In genomic region chr10:128820217-128820616, GRCm38 (mm10) we compare ENCODE assay signal across 15 mouse cellular contexts. TPM values are rescaled to one million over a fixed set of nuclear protein-coding genes. Genes with fewer than 3 reads are reported as not detected.
A peak's percentile ranks its signal among the peaks of the same experiment; 100 is the strongest.
DNase-seq lines count a peak whose midpoint lies in the region; ATAC-seq and TF ChIP-seq lines count a peak whose summit lies in the region.
"Had no signal": no experiment of that assay in that cellular context is flagged by ENCODE, and none has a peak within 500 bp of the region (broad histone marks: within the 10 kb centered on the region; RNA-seq: fewer than 3 reads in every experiment).

No protein-coding gene starts in this region.

- peaks cover 35% of the 10 kb centered on the region for H3K79me2 ChIP-seq in myocyte (ENCODE audit: control insufficient read depth, insufficient read depth)

- no peak for TF ChIP-seq CTCF in lung, postnatal 0 days (IDR thresholded peaks at IDR 0.05)

- H3K4me3 ChIP-seq in heart, embryonic 13.5 days = peak overlapping the region; percentile 81; the same call in 1 of the 2 replicates
- no peak overlapping the region; the same call in 1 of the 2 replicates for H3K4me3 ChIP-seq in lung, embryonic 15.5 days
- H3K4me3 ChIP-seq in lung, postnatal 0 days (ENCODE audit: low read depth, low read length) = no peak overlapping the region
- 0 out of 2 replicates have a peak overlapping the region, but pooled peaks have one; percentile 92 for H3K4me3 ChIP-seq in embryonic facial prominence, embryonic 10.5 days
- H3K4me3 ChIP-seq in myocyte = peak overlapping the region; percentile 76

- H3ac ChIP-seq in myocyte (ENCODE audit: control insufficient read depth, insufficient read length) = no peak overlapping the region

- no peak overlapping the region for H3K9ac ChIP-seq in heart, embryonic 13.5 days
- H3K9ac ChIP-seq in lung, embryonic 15.5 days = no peak overlapping the region
- H3K9ac ChIP-seq in lung, postnatal 0 days (replicated peaks; ENCODE audit: low read depth) = no peak overlapping the region

- no peak for TF ChIP-seq POLR2A in myocyte (IDR thresholded peaks at IDR 0.05; ENCODE audit: insufficient read length, low read depth)

- H3K9me3 ChIP-seq in heart, embryonic 13.5 days = no peaks in the 10 kb centered on the region
- H3K9me3 ChIP-seq in lung, embryonic 15.5 days = no peaks in the 10 kb centered on the region
- no peaks in the 10 kb centered on the region for H3K9me3 ChIP-seq in lung, postnatal 0 days (ENCODE audit: low read length)
- no peaks in the 10 kb centered on the region for H3K9me3 ChIP-seq in embryonic facial prominence, embryonic 10.5 days
- H3K9me3 ChIP-seq: forebrain, embryonic 15.5 days had no signal

- no peak for DNase-seq in heart, postnatal 4 days
- no peak for DNase-seq in lung, postnatal 0 days (ENCODE audit: low spot score)
- DNase-seq in embryonic facial prominence, embryonic 10.5 days (ENCODE audit: low spot score) = no peak
- DNase-seq in spleen, postnatal 10 days (ENCODE audit: low spot score in 2 of 2) = no peak
- DNase-seq: adrenal gland, postnatal 10 days; cerebellum, adult 18-20 months; gastrocnemius, postnatal 10 days; right cerebral cortex, postnatal 14 days; thymus, postnatal 36 days had no signal

- peaks cover 29% of the 10 kb centered on the region for H3K4me1 ChIP-seq in heart, embryonic 13.5 days
- peaks cover 16% of the 10 kb centered on the region for H3K4me1 ChIP-seq in lung, embryonic 15.5 days
- H3K4me1 ChIP-seq in lung, postnatal 0 days (ENCODE audit: insufficient read depth, low read depth, low read length) = peaks cover 6% of the 10 kb centered on the region; the same call in 1 of the 2 replicates
- peaks cover 18% of the 10 kb centered on the region for H3K4me1 ChIP-seq in embryonic facial prominence, embryonic 10.5 days

- H3K27ac ChIP-seq in heart, embryonic 13.5 days (replicated peaks) = no peak overlapping the region
- no peak overlapping the region for H3K27ac ChIP-seq in lung, embryonic 15.5 days
- no peak overlapping the region for H3K27ac ChIP-seq in lung, postnatal 0 days (ENCODE audit: low read length)
- no peak overlapping the region for H3K27ac ChIP-seq in embryonic facial prominence, embryonic 10.5 days (replicated peaks)
- H3K27ac ChIP-seq: forebrain, embryonic 15.5 days had no signal

- peaks cover 52% of the 10 kb centered on the region for H3K36me3 ChIP-seq in heart, embryonic 13.5 days
- peaks cover 46% of the 10 kb centered on the region for H3K36me3 ChIP-seq in lung, embryonic 15.5 days
- peaks cover 16% of the 10 kb centered on the region; the same call in 1 of the 2 replicates for H3K36me3 ChIP-seq in lung, postnatal 0 days (ENCODE audit: insufficient read depth, low read length)
- peaks cover 62% of the 10 kb centered on the region for H3K36me3 ChIP-seq in embryonic facial prominence, embryonic 10.5 days (replicated peaks)
- H3K36me3 ChIP-seq in myocyte (ENCODE audit: control insufficient read depth, insufficient read depth) = peaks cover 41% of the 10 kb centered on the region

- peak overlapping the region; percentile 75 for H3K4me2 ChIP-seq in heart, embryonic 13.5 days
- peak overlapping the region; percentile 67; the same call in 1 of the 2 replicates for H3K4me2 ChIP-seq in lung, embryonic 15.5 days
- no peak overlapping the region for H3K4me2 ChIP-seq in lung, postnatal 0 days (replicated peaks; ENCODE audit: low read depth, low read length)
- peak overlapping the region; percentile 72 for H3K4me2 ChIP-seq in myocyte (ENCODE audit: low read depth)

- H3K27me3 ChIP-seq in heart, embryonic 13.5 days (replicated peaks) = no peaks in the 10 kb centered on the region
- no peaks in the 10 kb centered on the region for H3K27me3 ChIP-seq in lung, embryonic 15.5 days
- no peaks in the 10 kb centered on the region for H3K27me3 ChIP-seq in lung, postnatal 0 days (replicated peaks; ENCODE audit: insufficient read depth, low read length)
- no peaks in the 10 kb centered on the region for H3K27me3 ChIP-seq in embryonic facial prominence, embryonic 10.5 days (replicated peaks; ENCODE audit: low read depth, poor library complexity, severe bottlenecking)
- H3K27me3 ChIP-seq in myocyte (ENCODE audit: control insufficient read depth, insufficient read depth, insufficient read length) = no peaks in the 10 kb centered on the region
- H3K27me3 ChIP-seq: forebrain, embryonic 15.5 days had no signal

- WGBS in heart, embryonic 13.5 days = 86% methylated on average over 4 of the region's 4 CpGs
- 82% methylated on average over 4 of the region's 4 CpGs for WGBS in lung, embryonic 15.5 days
- 75% methylated on average over 4 of the region's 4 CpGs for WGBS in lung, postnatal 0 days
- WGBS in embryonic facial prominence, embryonic 10.5 days = 88% methylated on average over 4 of the region's 4 CpGs

- TF ChIP-seq EP300 in lung, postnatal 0 days (IDR thresholded peaks at IDR 0.05) = no peak

- no peak for ATAC-seq in heart, embryonic 13.5 days (ENCODE audit: extremely low read depth, insufficient number of reproducible peaks, low FRiP score, low TSS enrichment)
- ATAC-seq in lung, embryonic 15.5 days (ENCODE audit: borderline replicate concordance, extremely low read depth, low FRiP score, low TSS enrichment) = no peak
- no peak for ATAC-seq in lung, postnatal 0 days
- ATAC-seq: CD4-positive, CD25-positive, alpha-beta regulatory T cell, adult 4 months; forebrain, embryonic 15.5 days; hindbrain, embryonic 16.5 days had no signal

TF ChIP-seq in myocyte, 11 proteins besides CTCF, POLR2A, EP300 and RAD21:
- TF ChIP-seq MYOD1 (IDR thresholded peaks at IDR 0.05; ENCODE audit: control insufficient read depth in 1 of 3, insufficient read length in 2 of 3, low read depth in 2 of 3) (no peak), TCF12 (IDR thresholded peaks at IDR 0.05; ENCODE audit: insufficient read depth, poor library complexity, severe bottlenecking) (no peak), MAX (IDR thresholded peaks at IDR 0.05; ENCODE audit: low read depth) (no peak), POLR2AphosphoS2 (IDR thresholded peaks at IDR 0.05; ENCODE audit: insufficient read length, low read depth) (no peak), TCF3 (IDR thresholded peaks at IDR 0.05; ENCODE audit: insufficient read length, low read depth) (no peak), CEBPB (IDR thresholded peaks at IDR 0.05; ENCODE audit: insufficient read depth, poor library complexity, severe bottlenecking) (no peak), REST (IDR thresholded peaks at IDR 0.05; ENCODE audit: insufficient read depth, insufficient read length) (no peak)

RNA-seq across cellular contexts. Expression of gene Ormdl2, which starts 1.2 kb away (rescaled TPM):
- polyA plus RNA-seq in heart, embryonic 13.5 days (2015; fragmentation: Nextera tagmentation; extraction: Ambion mirVana) = 47.2 and 50.0 TPM in 2 replicates
- 10 to 100 TPM in 1 of 2 experiments, 1 to 10 TPM in 1; 9.5 to 10.1 TPM for total RNA-seq in heart, postnatal 4 days (2021)
- 69.2 and 77.7 TPM in 2 replicates for polyA plus RNA-seq in lung, embryonic 15.5 days (2015; fragmentation: Nextera tagmentation; extraction: Ambion mirVana)
- polyA plus RNA-seq in lung, postnatal 0 days (2015; fragmentation: Nextera tagmentation; extraction: Ambion mirVana) = 59.8 and 62.1 TPM in 2 replicates
- polyA plus RNA-seq in embryonic facial prominence, embryonic 10.5 days (2016; fragmentation: Nextera tagmentation; extraction: Ambion mirVana) = 63.7 and 66.4 TPM in 2 replicates
- 19.2 TPM for polyA plus RNA-seq in myocyte (2012; fragmentation: generic; extraction: Trizol)

RNA-seq across cellular contexts. Expression of gene Sarnp, which starts 3.1 kb away (rescaled TPM):
- polyA plus RNA-seq in heart, embryonic 13.5 days (2015; fragmentation: Nextera tagmentation; extraction: Ambion mirVana) = 164 and 175 TPM in 2 replicates
- 10 to 100 TPM; 56.1 to 57.3 TPM for total RNA-seq in heart, postnatal 4 days (2021)
- polyA plus RNA-seq in lung, embryonic 15.5 days (2015; fragmentation: Nextera tagmentation; extraction: Ambion mirVana) = 206 and 214 TPM in 2 replicates
- polyA plus RNA-seq in lung, postnatal 0 days (2015; fragmentation: Nextera tagmentation; extraction: Ambion mirVana) = 113 and 119 TPM in 2 replicates
- polyA plus RNA-seq in embryonic facial prominence, embryonic 10.5 days (2016; fragmentation: Nextera tagmentation; extraction: Ambion mirVana) = 259 and 263 TPM in 2 replicates
- polyA plus RNA-seq in myocyte (2012; fragmentation: generic; extraction: Trizol) = 40.8 TPM

RNA-seq across cellular contexts. Expression of gene Tmem198b, which starts 16.0 kb away (rescaled TPM):
- polyA plus RNA-seq in heart, embryonic 13.5 days (2015; fragmentation: Nextera tagmentation; extraction: Ambion mirVana) = 18.7 and 19.0 TPM in 2 replicates
- 10 to 100 TPM; 12.8 to 15.4 TPM for total RNA-seq in heart, postnatal 4 days (2021)
- 15.8 and 16.6 TPM in 2 replicates for polyA plus RNA-seq in lung, embryonic 15.5 days (2015; fragmentation: Nextera tagmentation; extraction: Ambion mirVana)
- 13.6 and 13.8 TPM in 2 replicates for polyA plus RNA-seq in lung, postnatal 0 days (2015; fragmentation: Nextera tagmentation; extraction: Ambion mirVana)
- polyA plus RNA-seq in embryonic facial prominence, embryonic 10.5 days (2016; fragmentation: Nextera tagmentation; extraction: Ambion mirVana) = 16.9 and 17.9 TPM in 2 replicates
- 18.7 TPM for polyA plus RNA-seq in myocyte (2012; fragmentation: generic; extraction: Trizol)

RNA-seq across cellular contexts. Expression of gene Dnajc14, which starts 16.4 kb away (rescaled TPM):
- polyA plus RNA-seq in heart, embryonic 13.5 days (2015; fragmentation: Nextera tagmentation; extraction: Ambion mirVana) = 35.3 and 38.8 TPM in 2 replicates
- 10 to 100 TPM; 45.0 to 48.0 TPM for total RNA-seq in heart, postnatal 4 days (2021)
- polyA plus RNA-seq in lung, embryonic 15.5 days (2015; fragmentation: Nextera tagmentation; extraction: Ambion mirVana) = 50.1 and 55.2 TPM in 2 replicates
- 44.0 and 51.9 TPM in 2 replicates for polyA plus RNA-seq in lung, postnatal 0 days (2015; fragmentation: Nextera tagmentation; extraction: Ambion mirVana)
- 51.9 and 53.7 TPM in 2 replicates for polyA plus RNA-seq in embryonic facial prominence, embryonic 10.5 days (2016; fragmentation: Nextera tagmentation; extraction: Ambion mirVana)
- 39.0 TPM for polyA plus RNA-seq in myocyte (2012; fragmentation: generic; extraction: Trizol)

RNA-seq across cellular contexts. Expression of gene Mmp19, which starts 29.5 kb away (rescaled TPM):
- polyA plus RNA-seq in heart, embryonic 13.5 days (2015; fragmentation: Nextera tagmentation; extraction: Ambion mirVana) = 0.87 and 1.1 TPM in 2 replicates
- total RNA-seq in heart, postnatal 4 days (2021) = 1 to 10 TPM; 2.3 to 2.9 TPM
- polyA plus RNA-seq in lung, embryonic 15.5 days (2015; fragmentation: Nextera tagmentation; extraction: Ambion mirVana) = 2.9 and 4.0 TPM in 2 replicates
- polyA plus RNA-seq in lung, postnatal 0 days (2015; fragmentation: Nextera tagmentation; extraction: Ambion mirVana) = 8.2 and 9.8 TPM in 2 replicates
- polyA plus RNA-seq in embryonic facial prominence, embryonic 10.5 days (2016; fragmentation: Nextera tagmentation; extraction: Ambion mirVana) = 0.26 and 0.30 TPM in 2 replicates
- 12.1 TPM for polyA plus RNA-seq in myocyte (2012; fragmentation: generic; extraction: Trizol)

Comparison
In these comparisons a context has a peak if more than half of its experiments do, and no peak if none do; other contexts are left out.
1. H3K4me3 ChIP-seq: peak in heart, embryonic 13.5 days (single experiment), embryonic facial prominence, embryonic 10.5 days (single experiment) and myocyte (single experiment); none in lung, embryonic 15.5 days (single experiment) and lung, postnatal 0 days (single experiment).